Mouse (Mus musculus) testis, adult 2 months (tissue): Measurements from ENCODE around the gene Rmnd5b. TPM values are rescaled to one million over a fixed set of nuclear protein-coding genes. Genes with fewer than 3 reads are reported as not detected.

Source experiments
- H3K27ac ChIP-seq: fragments of 200-500 bp; 2 replicates; pipeline ENCODE4 v1.5.1; 2012; ENCODE audit warnings: low read depth, low read length; ENCODE audit not compliant: control insufficient read depth, insufficient read depth
- H3K27me3 ChIP-seq: fragments of 200-500 bp; 2 replicates; pipeline ENCODE4 v1.6.1; 2012; ENCODE audit warnings: mild to moderate bottlenecking, low read length, moderate library complexity; ENCODE audit not compliant: control insufficient read depth, insufficient read depth
- H3K36me3 ChIP-seq: fragments of 200-500 bp; 2 replicates; pipeline ENCODE4 v1.6.1; 2012; ENCODE audit warnings: mild to moderate bottlenecking, low read length; ENCODE audit not compliant: control insufficient read depth, insufficient read depth
- H3K4me1 ChIP-seq: fragments of 200-500 bp; 2 replicates; pipeline ENCODE4 v1.6.1; 2012; ENCODE audit warnings: low read length; ENCODE audit not compliant: control insufficient read depth, insufficient read depth
- H3K4me3 ChIP-seq: fragments of 200-500 bp; 2 replicates; pipeline ENCODE4 v1.5.1; 2012; ENCODE audit warnings: low read depth, mild to moderate bottlenecking, low read length, moderate library complexity, mixed read lengths; ENCODE audit not compliant: control insufficient read depth
- CTCF ChIP-seq: fragments of 200-500 bp; IDR thresholded peaks from 2 replicates; pipeline ENCODE4 v1.5.1; 2012; ENCODE audit warnings: low read depth, mild to moderate bottlenecking, inconsistent platforms, low read length, moderate library complexity; ENCODE audit not compliant: control insufficient read depth, insufficient read depth, insufficient replicate concordance
- POLR2A ChIP-seq: fragments of 200-500 bp; IDR thresholded peaks from 2 replicates; pipeline ENCODE4 v1.6.1; 2012; ENCODE audit warnings: low read depth, mild to moderate bottlenecking, inconsistent platforms, low read length, moderate library complexity; ENCODE audit not compliant: control insufficient read depth
- polyA plus RNA-seq: library from polyadenylated mRNA; depleted of rRNA; stranded (reverse); fragments of >200 nt; gene quantifications from 2 replicates; pipeline ENCODE4 v1.2.3, GENCODE M21; 2012

The Rmnd5b gene
- polyA plus RNA-seq, 1 experiment, result 66.5 TPM

DNA sequence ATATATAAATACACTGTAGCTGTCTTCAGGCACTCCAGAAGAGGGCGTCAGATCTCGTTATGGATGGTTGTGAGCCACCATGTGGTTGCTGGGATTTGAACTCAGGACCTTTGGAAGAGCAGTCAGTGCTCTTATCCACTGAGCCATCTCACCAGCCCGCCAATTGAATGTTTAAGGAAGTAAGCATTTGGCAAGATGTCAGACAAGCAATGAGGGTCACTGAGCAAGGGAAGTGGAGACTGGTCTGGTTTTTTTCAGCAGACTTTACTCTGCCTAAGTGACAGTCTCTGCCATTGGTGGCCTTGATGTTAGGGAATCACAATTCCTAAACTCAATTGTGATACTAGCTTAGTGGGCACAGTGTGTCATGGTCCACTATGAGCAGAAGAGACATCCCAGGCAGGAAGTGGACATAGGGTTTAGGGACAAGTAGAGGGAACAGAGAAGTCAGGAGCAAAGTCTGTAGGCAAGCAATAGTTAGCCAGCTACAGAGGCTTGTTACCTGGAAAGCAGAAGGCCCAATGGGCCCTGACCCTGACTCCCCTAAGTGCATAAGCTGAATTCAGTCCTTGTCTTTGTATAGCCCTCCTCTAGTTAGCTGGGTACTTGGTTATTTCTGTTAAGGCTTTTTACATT, 40.9 kb downstream of the Rmnd5b start:
- H3K4me1 ChIP-seq, result no peaks in the 10 kb centered on the region
- no peak overlapping the region for H3K4me3 ChIP-seq
- TF ChIP-seq CTCF (no peak), POLR2A (no peak)
- no peak overlapping the region for H3K27ac ChIP-seq
- H3K36me3 ChIP-seq, result peaks cover 3% of the 10 kb centered on the region
- H3K27me3 ChIP-seq, result no peaks in the 10 kb centered on the region

GRCm38 (mm10) chr11:51593849-51594248, 41.8 kb downstream of the Rmnd5b start:
- Histone ChIP-seq H3K27ac (no peak overlapping the region), H3K27me3 (no peaks in the 10 kb centered on the region), H3K4me3 (no peak overlapping the region), H3K4me1 (no peaks in the 10 kb centered on the region), H3K36me3 (peaks cover 3% of the 10 kb centered on the region)
- TF ChIP-seq CTCF (no peak), POLR2A (no peak)

DNA sequence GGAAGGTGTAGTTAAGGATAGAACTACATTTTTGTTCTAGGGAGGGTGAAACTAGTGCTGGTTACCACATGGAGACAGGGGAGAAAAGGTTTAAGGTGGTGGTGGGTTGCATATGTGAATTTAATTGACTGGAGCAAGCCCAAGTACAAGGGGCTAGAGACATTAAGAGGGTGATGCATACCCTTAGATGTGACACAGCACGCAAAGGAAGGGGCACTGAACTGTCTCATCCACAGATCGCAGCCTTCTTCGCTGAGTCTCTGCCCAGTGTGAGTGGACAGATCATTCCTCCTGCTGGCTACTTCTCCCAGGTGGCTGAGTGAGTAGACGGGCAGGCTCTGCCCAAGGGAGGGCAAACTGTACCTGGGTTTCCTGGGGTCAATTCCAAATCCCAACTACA, 42.3 kb downstream of the Rmnd5b start:
- no peak for TF ChIP-seq CTCF
- TF ChIP-seq POLR2A, result no peak
- H3K4me3 ChIP-seq, result no peak overlapping the region
- no peaks in the 10 kb centered on the region for H3K4me1 ChIP-seq
- no peaks in the 10 kb centered on the region for H3K27me3 ChIP-seq
- peaks cover 3% of the 10 kb centered on the region for H3K36me3 ChIP-seq
- no peak overlapping the region for H3K27ac ChIP-seq

GRCm38 (mm10) chr11:51591915-51592314, 43.8 kb downstream of the Rmnd5b start:
- Histone ChIP-seq H3K4me1 (peaks cover 2% of the 10 kb centered on the region; the same call in 1 of the 2 replicates), H3K27me3 (no peaks in the 10 kb centered on the region), H3K4me3 (no peak overlapping the region), H3K27ac (no peak overlapping the region), H3K36me3 (peaks cover 3% of the 10 kb centered on the region)
- no peak for TF ChIP-seq CTCF
- TF ChIP-seq POLR2A, result no peak

- no peaks in the 10 kb centered on the region for H3K27me3 ChIP-seq
Observed at GRCm38 (mm10) chr11:51591168-51591567, 44.5 kb downstream of the Rmnd5b start.

DNA sequence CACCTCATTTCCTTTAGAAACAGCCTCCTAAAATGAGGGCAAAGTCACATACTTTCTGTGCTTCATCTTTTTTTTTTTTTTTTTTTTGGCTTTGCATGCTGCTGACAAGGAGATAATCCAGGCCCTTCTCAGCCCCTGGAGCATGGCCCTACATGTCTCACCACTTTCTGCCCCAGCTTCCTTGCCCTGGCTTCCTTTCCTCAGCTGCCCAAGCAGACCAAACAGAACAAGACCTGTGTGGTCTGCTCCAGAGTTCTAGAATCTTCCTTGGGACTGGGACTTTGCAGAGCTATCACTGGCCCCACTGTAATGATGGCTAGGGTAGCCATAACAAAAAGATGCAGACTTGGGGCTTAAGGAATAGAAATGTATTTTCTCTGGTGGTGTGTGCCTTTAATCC, 45.7 kb downstream of the Rmnd5b start:
- Histone ChIP-seq H3K27ac (no peak overlapping the region), H3K36me3 (peaks cover 3% of the 10 kb centered on the region), H3K27me3 (no peaks in the 10 kb centered on the region), H3K4me3 (no peak overlapping the region), H3K4me1 (peaks cover 9% of the 10 kb centered on the region)
- TF ChIP-seq CTCF, result no peak
- no peak for TF ChIP-seq POLR2A

More at GRCm38 (mm10) chr11:51591168-51591567, 44.5 kb downstream of the Rmnd5b start:
- TF ChIP-seq POLR2A (no peak), CTCF (no peak)
- Histone ChIP-seq H3K4me1 (peaks cover 2% of the 10 kb centered on the region; the same call in 1 of the 2 replicates), H3K4me3 (no peak overlapping the region), H3K36me3 (peaks cover 3% of the 10 kb centered on the region), H3K27ac (no peak overlapping the region)

- TF ChIP-seq POLR2A, result no peak
- no peak for TF ChIP-seq CTCF
- no peaks in the 10 kb centered on the region for H3K27me3 ChIP-seq
- H3K4me3 ChIP-seq, result no peak overlapping the region
- H3K4me1 ChIP-seq, result peaks cover 17% of the 10 kb centered on the region
- peaks cover 3% of the 10 kb centered on the region for H3K36me3 ChIP-seq
- H3K27ac ChIP-seq, result no peak overlapping the region
Observed at GRCm38 (mm10) chr11:51588833-51589232, 46.9 kb downstream of the Rmnd5b start.
